Mouse (Mus musculus) liver, embryonic 11.5 days (tissue): ENCODE measurements around the gene H2al1f. TPM values are rescaled to one million over a fixed set of nuclear protein-coding genes. Genes with fewer than 3 reads are reported as not detected.

ENCODE experiments used
- ATAC-seq: fragments of 200-750 bp; cut with Nextera tagmentation; replicated peaks from 2 replicates; pipeline ENCODE4 v1.8.0; 2017; ENCODE audit warnings: moderate number of reproducible peaks, mild to moderate bottlenecking, moderate TSS enrichment, moderate library complexity; ENCODE audit not compliant: low FRiP score
- DNase-seq: peaks from one replicate; pipeline ENCODE4 v3.0.0-alpha.2; 2017; ENCODE audit warnings: low spot score
- H3K27ac ChIP-seq: fragments of 300-500 bp; sonication (generic); 2 replicates; pipeline ENCODE4 v1.5.1; 2014; ENCODE audit warnings: mild to moderate bottlenecking, low read depth, low read length, control low read depth
- H3K27me3 ChIP-seq: fragments of 300-500 bp; sonication (generic); replicated peaks from 2 replicates; pipeline ENCODE4 v1.6.1; 2014; ENCODE audit warnings: low read length, mixed read lengths; ENCODE audit not compliant: control insufficient read depth, insufficient read depth
- H3K36me3 ChIP-seq: fragments of 300-500 bp; sonication (generic); 2 replicates; pipeline ENCODE4 v1.6.1; 2014; ENCODE audit warnings: mild to moderate bottlenecking, low read length, moderate library complexity, mixed read lengths; ENCODE audit not compliant: control insufficient read depth, insufficient read depth
- H3K4me1 ChIP-seq: fragments of 300-500 bp; sonication (generic); replicated peaks from 2 replicates; pipeline ENCODE4 v1.6.1; 2014; ENCODE audit warnings: low read length, mixed read lengths; ENCODE audit not compliant: control insufficient read depth, insufficient read depth
- H3K4me2 ChIP-seq: fragments of 300-500 bp; sonication (generic); 2 replicates; pipeline ENCODE4 v1.6.1; 2014; ENCODE audit warnings: mild to moderate bottlenecking, control low read depth, moderate library complexity
- H3K4me3 ChIP-seq: fragments of 300-500 bp; sonication (generic); 2 replicates; pipeline ENCODE4 v1.5.1; 2014; ENCODE audit warnings: low read depth, low read length, control low read depth
- H3K9ac ChIP-seq: fragments of 300-500 bp; sonication (generic); 2 replicates; pipeline ENCODE4 v1.6.1; 2014; ENCODE audit warnings: low read depth, low read length, control low read depth
- H3K9me3 ChIP-seq: fragments of 300-500 bp; sonication (generic); 2 replicates; pipeline ENCODE4 v1.6.1; 2016; ENCODE audit warnings: low read length, inconsistent platforms, mixed read lengths; ENCODE audit not compliant: control insufficient read depth
- WGBS: fragments of 180-500 bp; shearing (Covaris S2); extraction: QIAGEN DNeasy Blood & Tissue Kit; methylation state at CpG from one replicate; pipeline ENCODE4 v1.1.7; 2014; 5-methylcytosine and 5-hydroxymethylcytosine counted together
- polyA plus RNA-seq: library from polyadenylated mRNA; unstranded; fragments of >200 nt; fragmentation: Nextera tagmentation; extraction: Ambion mirVana; gene quantifications from 2 replicates; pipeline ENCODE4 v1.2.1, GENCODE M21; 2014

Gene H2al1f
- polyA plus RNA-seq, 1 experiment from 2014 or later: not detected

DNA sequence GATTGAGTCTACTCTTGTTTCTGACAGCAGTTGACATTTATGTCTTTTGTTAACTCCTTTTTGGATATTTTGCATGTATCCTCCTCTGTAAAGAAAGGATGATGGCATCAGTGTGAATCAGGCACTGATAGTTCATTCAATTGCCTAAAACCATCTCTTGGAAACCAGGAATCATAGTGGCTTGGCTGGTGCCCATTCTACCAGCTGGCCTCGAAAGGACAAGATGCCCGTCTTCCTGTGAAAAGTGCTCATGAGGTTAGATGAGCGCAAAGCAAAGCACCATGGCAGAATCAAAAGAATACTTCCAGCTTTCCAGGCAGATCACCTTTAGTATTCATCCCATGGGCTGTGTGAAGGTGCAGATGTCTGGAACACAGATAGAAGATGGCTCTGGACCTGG, 31.8 kb downstream of the H2al1f start:
- H3K9me3 ChIP-seq: no peaks in the 10 kb centered on the region
- DNase-seq (no peak), ATAC-seq (no peak)
- no peaks in the 10 kb centered on the region for H3K36me3 ChIP-seq
- no peak overlapping the region for H3K4me2 ChIP-seq
- no peak overlapping the region for H3K4me3 ChIP-seq
- no peaks in the 10 kb centered on the region for H3K4me1 ChIP-seq
- peaks cover 8% of the 10 kb centered on the region; the same call in 1 of the 2 replicates for H3K27me3 ChIP-seq
- H3K27ac ChIP-seq: no peak overlapping the region
- 88% methylated on average over 3 of the region's 3 CpGs for WGBS
- H3K9ac ChIP-seq: no peak overlapping the region

DNA sequence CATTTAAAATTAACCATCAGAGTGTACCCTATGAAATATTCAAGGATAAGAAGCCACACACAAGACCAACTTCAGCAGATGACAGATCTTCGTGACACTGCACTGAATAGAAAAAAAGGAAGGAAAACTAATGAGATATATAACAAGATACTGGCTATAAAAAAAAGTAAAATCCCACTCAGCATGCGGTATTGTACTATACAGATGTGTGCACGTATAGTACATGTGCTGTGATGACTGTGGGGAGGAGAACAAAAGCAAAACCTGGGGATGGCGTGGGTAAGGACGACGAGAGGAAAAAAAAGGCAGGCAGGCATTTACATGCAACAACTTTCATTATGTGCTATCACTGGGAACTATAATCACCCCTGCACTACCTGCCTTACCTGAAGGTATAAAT, 45.9 kb downstream of the H2al1f start:
- H3K27ac ChIP-seq: no peak overlapping the region
- DNase-seq: no peak
- no peak overlapping the region for H3K9ac ChIP-seq
- no peak for ATAC-seq
- no peaks in the 10 kb centered on the region for H3K9me3 ChIP-seq
- peaks cover 7% of the 10 kb centered on the region; the same call in 1 of the 2 replicates for H3K27me3 ChIP-seq
- no peak overlapping the region for H3K4me3 ChIP-seq
- no peaks in the 10 kb centered on the region for H3K36me3 ChIP-seq
- WGBS: 76% methylated on average over 6 of the region's 6 CpGs
- no peaks in the 10 kb centered on the region for H3K4me1 ChIP-seq
- H3K4me2 ChIP-seq: no peak overlapping the region

DNA sequence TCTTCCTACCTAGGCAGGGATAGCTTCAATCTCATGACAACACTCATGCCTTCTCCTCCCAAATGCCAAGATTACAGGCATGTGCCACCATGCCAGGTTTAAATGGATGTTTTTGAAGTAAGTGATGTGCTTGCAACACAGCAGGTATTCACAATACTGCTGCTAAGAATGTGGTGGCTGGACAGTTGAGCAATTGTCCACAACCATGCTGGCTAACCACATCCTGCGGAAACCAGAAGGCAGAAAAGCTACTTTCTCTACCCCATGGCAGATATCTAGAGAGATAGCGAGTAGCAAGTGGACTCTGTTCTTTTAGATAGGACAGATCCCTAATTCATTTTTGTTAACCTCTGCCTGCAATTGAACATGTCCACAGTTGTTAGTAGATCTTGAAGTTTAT, 46.3 kb downstream of the H2al1f start:
- Histone ChIP-seq H3K36me3 (no peaks in the 10 kb centered on the region), H3K27me3 (peaks cover 6% of the 10 kb centered on the region; the same call in 1 of the 2 replicates)
- WGBS: 67% methylated on average over 2 of the region's 2 CpGs

DNA sequence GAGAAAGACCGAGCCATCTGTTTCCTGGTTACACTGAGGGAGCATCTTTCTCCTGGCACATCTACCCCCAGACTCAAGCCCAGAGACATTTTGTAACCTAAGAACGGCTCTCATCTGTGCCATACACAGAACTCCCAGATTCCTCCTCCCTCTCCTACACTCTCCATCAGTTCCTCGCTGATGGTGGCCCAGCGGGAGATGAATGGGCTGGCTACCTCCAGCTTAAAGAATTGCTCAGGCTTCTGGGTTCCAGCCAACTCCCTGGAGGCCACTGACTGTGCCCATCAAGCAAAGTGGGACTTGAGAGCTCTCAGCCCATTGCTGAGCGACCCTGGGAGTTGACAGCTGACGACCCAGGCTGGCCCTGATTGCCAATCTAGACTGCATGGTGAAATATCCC, 48.9 kb downstream of the H2al1f start:
- no peak for ATAC-seq
- Histone ChIP-seq H3K9ac (no peak overlapping the region), H3K9me3 (no peaks in the 10 kb centered on the region), H3K27ac (no peak overlapping the region), H3K4me1 (no peaks in the 10 kb centered on the region), H3K27me3 (0 out of 2 replicates have a peak, but pooled peaks cover 2% of the 10 kb centered on the region), H3K4me2 (no peak overlapping the region), H3K4me3 (no peak overlapping the region), H3K36me3 (no peaks in the 10 kb centered on the region)
- WGBS: 71% methylated on average over 6 of the region's 6 CpGs
- DNase-seq: no peak

More for the DNA sequence above, 46.3 kb downstream of the H2al1f start:
- Histone ChIP-seq H3K4me3 (no peak overlapping the region), H3K9ac (no peak overlapping the region), H3K4me1 (no peaks in the 10 kb centered on the region), H3K27ac (no peak overlapping the region), H3K4me2 (no peak overlapping the region), H3K9me3 (no peaks in the 10 kb centered on the region)
- DNase-seq (no peak), ATAC-seq (no peak)

Other genes starting within 250 kb of the H2al1f start
- gene H2al1a, start 15.9 kb upstream of the H2al1f start, polyA plus RNA-seq: not detected in 2 replicates
- gene H2al1b, start 12.7 kb upstream of the H2al1f start, polyA plus RNA-seq: not detected in 2 replicates
- gene H2al1c, start 9.5 kb upstream of the H2al1f start, polyA plus RNA-seq: not detected in 2 replicates
- gene H2al1d, start 6.3 kb upstream of the H2al1f start, polyA plus RNA-seq: not detected in 2 replicates
- not detected in 2 replicates for gene H2al1e, start 3.2 kb upstream of the H2al1f start, polyA plus RNA-seq
- gene H2al1g, start 3.1 kb downstream of the H2al1f start, polyA plus RNA-seq: not detected in 2 replicates
- gene H2al1h, start 6.3 kb downstream of the H2al1f start, polyA plus RNA-seq: not detected in 2 replicates
- not detected in 2 replicates for gene H2al1i, start 9.5 kb downstream of the H2al1f start, polyA plus RNA-seq
- gene H2al1j, start 12.7 kb downstream of the H2al1f start, polyA plus RNA-seq: not detected in 2 replicates